Mouse (Mus musculus) thymus, adult 18-20 months (tissue): ENCODE results near the gene Clic4.
"Not testable (repeated sequence)": the region's sequence is repeated elsewhere in the genome, so short reads cannot be mapped to it uniquely, and the experiment has no call there.

Source experiments
- DNase-seq, 2 experiments: peaks; one replicate each; pipeline ENCODE4 v3.0.0; 2022; ENCODE audit warnings: mixed read lengths in 2 of 2

The Clic4 gene

GRCm38 (mm10) chr4:135230661-135231060, 42.0 kb downstream of the Clic4 start:
- DNase-seq = no peak

- DNase-seq = no peak
Measured at GRCm38 (mm10) chr4:135229871-135230270, 42.7 kb downstream of the Clic4 start.

- no peak for DNase-seq
Measured at GRCm38 (mm10) chr4:135228136-135228535, 44.5 kb downstream of the Clic4 start.

GRCm38 (mm10) chr4:135226008-135226667, 46.5 kb downstream of the Clic4 start:
- DNase-seq = no peak

GRCm38 (mm10) chr4:135223808-135224207, 48.8 kb downstream of the Clic4 start:
- DNase-seq = no peak

- DNase-seq = no peak
Measured at GRCm38 (mm10) chr4:135221632-135222407, 50.8 kb downstream of the Clic4 start.

GRCm38 (mm10) chr4:135220641-135221040, 52.0 kb downstream of the Clic4 start:
- DNase-seq = no peak

GRCm38 (mm10) chr4:135219652-135220051, 53.0 kb downstream of the Clic4 start:
- DNase-seq = peak; percentile 26 to 45

- no peak for DNase-seq
Measured at GRCm38 (mm10) chr4:135209846-135210245, 62.8 kb downstream of the Clic4 start.

GRCm38 (mm10) chr4:135205711-135206600, 66.7 kb downstream of the Clic4 start:
- peak; percentile 90 to 92 for DNase-seq

- no peak for DNase-seq
Measured at GRCm38 (mm10) chr4:135205254-135205653, 67.4 kb downstream of the Clic4 start.

- DNase-seq = no peak
Measured at GRCm38 (mm10) chr4:135204666-135205065, 67.9 kb downstream of the Clic4 start.

- no peak for DNase-seq
Measured at GRCm38 (mm10) chr4:135203806-135204560, 68.6 kb downstream of the Clic4 start.

GRCm38 (mm10) chr4:135203279-135203678, 69.3 kb downstream of the Clic4 start:
- DNase-seq = peak; percentile 31 to 60

GRCm38 (mm10) chr4:135201771-135202170, 70.8 kb downstream of the Clic4 start:
- DNase-seq = no peak

- DNase-seq = no peak
Measured at GRCm38 (mm10) chr4:135197857-135198256, 74.8 kb downstream of the Clic4 start.

- no peak for DNase-seq
Measured at GRCm38 (mm10) chr4:135192841-135193240, 79.8 kb downstream of the Clic4 start.

- no peak for DNase-seq
Measured at GRCm38 (mm10) chr4:135191604-135192003, 81.0 kb downstream of the Clic4 start.

GRCm38 (mm10) chr4:135191185-135191584, 81.4 kb downstream of the Clic4 start:
- no peak for DNase-seq

- no peak for DNase-seq
Measured at GRCm38 (mm10) chr4:135190364-135190763, 82.2 kb downstream of the Clic4 start.

GRCm38 (mm10) chr4:135189452-135190008, 83.1 kb downstream of the Clic4 start:
- DNase-seq = no peak

- not testable (repeated sequence) for DNase-seq
Measured at GRCm38 (mm10) chr4:135184277-135184676, 88.3 kb downstream of the Clic4 start.
